Mouse (Mus musculus): ENCODE measurements around the gene Gse1. TPM values are rescaled to one million over a fixed set of nuclear protein-coding genes. Genes with fewer than 3 reads are reported as not detected.
A peak's percentile ranks its signal among the peaks of the same experiment; 100 is the strongest.

Gene Gse1
- total and polyA plus RNA-seq, 3 experiments = 12.1 to 24.3 (median 21.0) TPM

DNA sequence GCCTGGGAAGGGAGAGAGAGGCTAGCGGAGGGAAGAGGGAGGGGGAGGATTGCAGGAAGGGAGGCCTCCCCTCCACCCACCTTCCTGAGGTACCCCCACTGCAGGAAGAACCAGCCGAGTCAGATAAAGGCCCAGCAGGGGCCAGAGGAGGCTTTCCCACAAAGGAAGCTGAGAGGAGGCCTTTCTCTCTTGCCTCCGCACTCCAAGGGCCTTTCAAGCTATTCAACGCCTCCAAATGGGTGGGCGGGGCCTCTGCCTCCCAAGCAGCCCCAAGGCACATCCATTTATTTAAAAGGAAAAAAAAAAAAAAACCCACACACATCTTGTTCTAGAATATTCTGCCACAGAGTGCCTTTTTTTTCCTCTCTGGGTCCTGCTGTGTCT is 106.6 kb downstream of the Gse1 start:
- intact Hi-C loops (cut with DNase I) = no loop called here
- TF ChIP-seq CTCF (IDR thresholded peaks at IDR 0.05) = no peak
- Histone ChIP-seq H3K79me2 (replicated peaks; ENCODE audit: control insufficient read depth, insufficient read depth, low read length) (no peaks in the 10 kb centered on the region), H3K4me3 (no peak overlapping the region), H3K27ac (peak overlapping the region; percentile 52), H3K4me1 (ENCODE audit: control insufficient read depth, insufficient read depth, low read length) (peaks cover 13% of the 10 kb centered on the region), H3K27me3 (ENCODE audit: control insufficient read depth, insufficient read depth, low read length) (no peaks in the 10 kb centered on the region), H3K36me3 (ENCODE audit: control insufficient read depth, insufficient read depth, low read length) (no peaks in the 10 kb centered on the region), H3K9ac (ENCODE audit: low read depth, low read length) (no peak overlapping the region; the same call in 1 of the 2 replicates)
- peak in 1 of 2 experiments; percentile 36 for DNase-seq
- WGBS = 32% methylated on average over 5 of the region's 5 CpGs

DNA sequence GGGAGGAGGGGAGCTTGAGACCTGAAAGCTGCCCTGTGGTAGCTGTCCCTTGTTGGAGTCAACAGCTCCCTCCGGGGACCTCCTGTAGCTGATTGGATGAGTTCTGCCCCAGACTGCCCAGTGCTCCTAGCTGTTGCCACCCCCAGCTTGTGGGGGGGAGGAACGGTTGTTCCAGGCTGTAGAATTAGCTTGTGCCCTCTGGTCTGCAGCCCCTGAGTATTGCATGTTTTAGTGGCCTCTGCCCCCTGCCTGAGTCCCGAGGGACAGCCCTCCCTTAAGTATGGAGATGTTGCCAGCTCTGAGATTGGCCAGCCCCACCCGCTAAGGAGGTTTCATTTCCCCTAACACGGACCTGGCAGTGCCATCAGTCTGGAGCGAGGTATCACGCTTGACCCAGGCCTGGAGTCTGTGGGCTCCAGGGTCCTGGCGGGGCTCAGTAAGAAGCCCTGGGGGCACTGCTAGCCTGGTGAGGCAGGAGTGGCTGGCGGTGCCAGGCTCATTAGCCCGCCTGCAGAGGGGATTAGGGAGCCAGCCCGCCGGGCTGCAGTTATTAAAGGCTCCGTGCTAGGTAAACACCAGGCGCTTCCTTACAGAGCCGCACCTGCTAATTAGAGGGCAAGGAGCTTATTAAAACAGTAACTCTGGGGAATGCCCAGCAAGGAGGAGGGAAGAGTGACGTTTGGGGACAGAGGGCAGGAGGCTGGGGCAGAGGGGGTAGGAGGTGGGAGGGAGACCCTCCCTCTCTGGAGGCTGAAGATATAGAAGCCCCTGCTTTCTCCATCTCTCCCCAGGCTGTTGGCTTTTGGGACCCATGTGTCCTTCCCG is 107.2 kb downstream of the Gse1 start:
- WGBS = 26% methylated on average over 17 of the region's 17 CpGs
- Histone ChIP-seq H3K36me3 (ENCODE audit: control insufficient read depth, insufficient read depth, low read length) (no peaks in the 10 kb centered on the region), H3K4me3 (peak overlapping the region; percentile 15; the same call in 1 of the 2 replicates), H3K79me2 (replicated peaks; ENCODE audit: control insufficient read depth, insufficient read depth, low read length) (no peaks in the 10 kb centered on the region), H3K9ac (ENCODE audit: low read depth, low read length) (peak overlapping the region; percentile 16), H3K27ac (peak overlapping the region; percentile 52), H3K4me1 (ENCODE audit: control insufficient read depth, insufficient read depth, low read length) (peaks cover 14% of the 10 kb centered on the region), H3K27me3 (ENCODE audit: control insufficient read depth, insufficient read depth, low read length) (no peaks in the 10 kb centered on the region)
- peak; percentile 45 to 61 for DNase-seq
- intact Hi-C loops (cut with DNase I) = no loop called here
- TF ChIP-seq CTCF (IDR thresholded peaks at IDR 0.05) = no peak
- TF ChIP-seq EP300 (IDR thresholded peaks at IDR 0.05; ENCODE audit: insufficient read depth, low read depth, low read length) = no peak
- no peak for TF ChIP-seq POLR2A (IDR thresholded peaks at IDR 0.05; ENCODE audit: insufficient read depth, low read depth, low read length)

DNA sequence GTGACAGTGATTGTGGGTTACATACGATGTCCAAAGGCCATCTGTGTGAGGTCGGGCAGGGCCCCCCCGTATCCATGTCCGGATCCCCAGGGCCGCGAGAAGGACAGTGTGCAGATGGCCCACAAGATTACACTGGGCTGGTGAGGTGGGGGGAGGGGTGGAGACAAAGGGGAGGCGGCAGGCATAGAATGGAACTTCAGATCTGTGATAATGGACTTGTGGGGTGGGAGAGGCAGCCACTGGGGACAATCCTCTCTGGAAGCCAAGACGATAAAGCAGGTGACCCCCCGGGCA is 107.8 kb downstream of the Gse1 start:
- Histone ChIP-seq H3K79me2 (replicated peaks; ENCODE audit: control insufficient read depth, insufficient read depth, low read length) (no peaks in the 10 kb centered on the region), H3K36me3 (ENCODE audit: control insufficient read depth, insufficient read depth, low read length) (no peaks in the 10 kb centered on the region), H3K27me3 (ENCODE audit: control insufficient read depth, insufficient read depth, low read length) (no peaks in the 10 kb centered on the region), H3K4me1 (ENCODE audit: control insufficient read depth, insufficient read depth, low read length) (peaks cover 14% of the 10 kb centered on the region), H3K27ac (no peak overlapping the region), H3K4me3 (no peak overlapping the region), H3K9ac (ENCODE audit: low read depth, low read length) (no peak overlapping the region)
- TF ChIP-seq EP300 (IDR thresholded peaks at IDR 0.05; ENCODE audit: insufficient read depth, low read depth, low read length) (no peak), POLR2A (IDR thresholded peaks at IDR 0.05; ENCODE audit: insufficient read depth, low read depth, low read length) (no peak), CTCF (IDR thresholded peaks at IDR 0.05) (no peak)
- DNase-seq = no peak
- WGBS = 16% methylated on average over 9 of the region's 9 CpGs
- intact Hi-C loops (cut with DNase I) = no loop called here

DNA sequence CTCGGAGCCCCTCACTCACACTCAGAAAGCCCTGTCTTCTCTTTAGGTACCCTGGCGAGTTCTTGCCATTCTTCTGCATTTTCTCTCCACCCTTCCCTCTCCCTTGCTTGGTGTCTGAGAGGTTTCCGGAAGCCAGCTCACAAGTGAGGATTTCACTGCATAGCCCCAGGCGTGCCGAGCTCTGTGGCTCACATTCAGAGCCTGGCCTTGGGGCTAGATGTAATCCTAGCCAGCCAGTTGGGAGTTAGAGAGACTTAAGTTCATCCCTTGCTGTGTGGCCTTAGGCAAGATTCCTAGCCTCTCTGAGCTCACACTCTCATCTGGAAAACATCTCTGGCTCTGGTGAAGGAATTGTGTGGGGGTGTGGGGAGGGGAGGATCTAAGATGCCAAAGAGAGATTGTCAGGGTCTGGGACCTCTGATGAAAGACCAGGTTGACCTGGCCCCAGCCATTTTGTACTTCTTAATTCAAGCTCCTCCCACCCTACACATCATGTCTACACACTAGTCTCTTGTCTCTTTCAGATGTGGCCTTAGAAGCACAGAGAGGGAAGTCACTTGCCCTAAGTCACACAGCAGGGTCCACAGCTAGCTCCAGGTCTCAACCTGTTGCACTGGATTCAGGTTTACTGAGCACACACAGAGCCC is 108.8 kb downstream of the Gse1 start:
- H3K4me1 ChIP-seq (ENCODE audit: control insufficient read depth, insufficient read depth, low read length) = peaks cover 14% of the 10 kb centered on the region
- H3K27ac ChIP-seq = no peak overlapping the region
- no peaks in the 10 kb centered on the region for H3K27me3 ChIP-seq (ENCODE audit: control insufficient read depth, insufficient read depth, low read length)
- intact Hi-C loops (cut with DNase I) = no loop called here
- DNase-seq = no peak
- TF ChIP-seq EP300 (IDR thresholded peaks at IDR 0.05; ENCODE audit: insufficient read depth, low read depth, low read length) (no peak), CTCF (IDR thresholded peaks at IDR 0.05) (no peak), POLR2A (IDR thresholded peaks at IDR 0.05; ENCODE audit: insufficient read depth, low read depth, low read length) (no peak)
- no peaks in the 10 kb centered on the region for H3K36me3 ChIP-seq (ENCODE audit: control insufficient read depth, insufficient read depth, low read length)
- H3K4me3 ChIP-seq = no peak overlapping the region
- no peaks in the 10 kb centered on the region for H3K79me2 ChIP-seq (replicated peaks; ENCODE audit: control insufficient read depth, insufficient read depth, low read length)
- WGBS = 76% methylated on average over 5 of the region's 5 CpGs
- H3K9ac ChIP-seq (ENCODE audit: low read depth, low read length) = no peak overlapping the region

DNA sequence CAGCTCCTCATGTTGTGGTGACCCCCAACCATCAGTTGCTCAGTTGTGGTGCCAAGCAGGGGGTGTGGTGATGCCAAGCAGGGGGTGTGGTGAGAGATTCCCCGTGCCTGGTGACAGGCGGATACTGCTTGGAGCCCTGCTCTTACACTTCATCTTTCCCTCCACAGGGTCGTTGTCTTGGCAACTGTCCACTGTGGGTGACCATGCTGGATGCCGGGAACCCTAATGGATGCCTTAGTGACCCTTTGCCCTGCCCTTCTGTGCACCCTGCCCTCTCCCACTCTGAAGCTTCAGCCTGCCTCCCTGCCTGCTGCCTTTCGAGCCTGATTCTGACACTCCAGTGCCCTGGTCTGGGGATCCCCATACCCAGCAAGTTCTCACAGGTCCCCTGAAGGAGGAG is 109.4 kb downstream of the Gse1 start:
- DNase-seq = no peak
- 82% methylated on average over 5 of the region's 5 CpGs for WGBS

DNA sequence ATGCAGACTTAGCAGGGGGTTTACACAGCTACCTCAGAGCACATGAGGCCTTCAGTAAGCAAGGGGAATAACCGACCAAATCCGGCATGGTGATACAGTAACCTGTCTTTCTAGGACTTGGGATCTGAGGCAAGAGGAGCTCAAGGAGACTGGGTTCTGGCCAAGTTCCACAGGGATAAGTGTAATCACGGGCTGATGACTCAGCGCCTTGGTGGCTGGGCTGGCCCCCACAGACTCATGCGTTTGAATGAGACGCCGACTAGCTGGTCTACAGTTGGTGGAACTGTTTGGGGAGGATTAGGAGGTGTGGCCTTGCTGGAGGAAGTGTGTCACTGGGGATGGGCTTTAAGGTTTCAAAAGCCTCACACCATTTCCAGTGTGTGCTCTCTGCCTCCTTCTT is 110.4 kb downstream of the Gse1 start:
- peaks cover 14% of the 10 kb centered on the region for H3K4me1 ChIP-seq (ENCODE audit: control insufficient read depth, insufficient read depth, low read length)
- no peak overlapping the region for H3K4me3 ChIP-seq
- no peaks in the 10 kb centered on the region for H3K36me3 ChIP-seq (ENCODE audit: control insufficient read depth, insufficient read depth, low read length)
- no peak overlapping the region for H3K27ac ChIP-seq
- H3K9ac ChIP-seq (ENCODE audit: low read depth, low read length) = no peak overlapping the region
- TF ChIP-seq CTCF (IDR thresholded peaks at IDR 0.05) (no peak), EP300 (IDR thresholded peaks at IDR 0.05; ENCODE audit: insufficient read depth, low read depth, low read length) (no peak), POLR2A (IDR thresholded peaks at IDR 0.05; ENCODE audit: insufficient read depth, low read depth, low read length) (no peak)
- no peak for DNase-seq
- intact Hi-C loops (cut with DNase I) = no loop called here
- H3K27me3 ChIP-seq (ENCODE audit: control insufficient read depth, insufficient read depth, low read length) = no peaks in the 10 kb centered on the region
- H3K79me2 ChIP-seq (replicated peaks; ENCODE audit: control insufficient read depth, insufficient read depth, low read length) = no peaks in the 10 kb centered on the region
- 79% methylated on average over 7 of the region's 7 CpGs for WGBS

More for the DNA sequence above, 109.4 kb downstream of the Gse1 start:
- Histone ChIP-seq H3K79me2 (replicated peaks; ENCODE audit: control insufficient read depth, insufficient read depth, low read length) (no peaks in the 10 kb centered on the region), H3K4me1 (ENCODE audit: control insufficient read depth, insufficient read depth, low read length) (peaks cover 14% of the 10 kb centered on the region), H3K27ac (no peak overlapping the region), H3K4me3 (no peak overlapping the region), H3K9ac (ENCODE audit: low read depth, low read length) (no peak overlapping the region), H3K27me3 (ENCODE audit: control insufficient read depth, insufficient read depth, low read length) (no peaks in the 10 kb centered on the region), H3K36me3 (ENCODE audit: control insufficient read depth, insufficient read depth, low read length) (no peaks in the 10 kb centered on the region)
- TF ChIP-seq POLR2A (IDR thresholded peaks at IDR 0.05; ENCODE audit: insufficient read depth, low read depth, low read length) (no peak), EP300 (IDR thresholded peaks at IDR 0.05; ENCODE audit: insufficient read depth, low read depth, low read length) (no peak), CTCF (IDR thresholded peaks at IDR 0.05) (no peak)
- intact Hi-C loops (cut with DNase I) = no loop called here

All from heart, adult 2 months (tissue).